Mouse (Mus musculus) heart, adult 2 months (tissue): ENCODE results near the gene Igdcc3.

Experiments
- CTCF ChIP-seq: fragments of 200-600 bp; IDR thresholded peaks from 2 replicates; pipeline ENCODE4 v1.8.1; 2022; ENCODE audit warnings: antibody characterized with exemption, mild to moderate bottlenecking, moderate library complexity
- EP300 ChIP-seq: fragments of 200-500 bp; IDR thresholded peaks from 2 replicates; pipeline ENCODE4 v1.6.1; 2011; ENCODE audit warnings: low read depth, low read length, control low read depth; ENCODE audit not compliant: insufficient read depth
- POLR2A ChIP-seq: fragments of 200-500 bp; IDR thresholded peaks from 2 replicates; pipeline ENCODE4 v1.6.1; 2011; ENCODE audit warnings: mild to moderate bottlenecking, low read depth, low read length, control low read depth; ENCODE audit not compliant: insufficient read depth

DNA sequence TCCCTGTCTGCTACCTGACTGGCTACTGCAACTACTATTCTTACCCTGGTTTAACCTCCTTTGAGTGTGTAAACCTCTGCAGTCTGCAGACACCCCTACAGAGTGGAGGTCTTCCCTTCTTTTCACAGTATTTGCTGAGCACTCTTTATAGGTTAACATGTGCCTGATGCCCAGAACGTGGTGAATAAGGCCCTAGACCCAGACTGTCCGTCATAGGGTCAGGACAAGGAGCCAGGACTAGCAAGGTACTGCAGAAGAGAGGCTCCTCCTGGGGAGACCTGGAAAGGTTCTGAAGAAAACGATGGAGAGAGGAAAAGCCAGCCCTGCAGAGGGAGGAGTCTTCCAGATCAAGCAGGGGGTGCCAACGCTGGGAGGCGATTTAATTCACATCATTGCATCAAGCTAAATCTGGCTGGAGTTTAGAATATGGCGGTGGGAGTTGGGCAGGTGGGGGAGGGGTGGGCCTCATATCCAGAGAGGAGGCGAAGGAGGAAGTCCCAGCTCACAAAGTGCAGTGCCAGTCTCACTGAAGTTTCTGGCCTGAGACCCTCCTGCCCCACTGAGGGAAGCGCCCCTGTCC lies 37.7 kb upstream of the Igdcc3 start:
- TF ChIP-seq CTCF = no peak
- no peak for TF ChIP-seq EP300
- no peak for TF ChIP-seq POLR2A
